Mouse (Mus musculus) sigmoid colon, adult 10 weeks (tissue): ENCODE results near the gene Epo. TPM values are rescaled to one million over a fixed set of nuclear protein-coding genes. Genes with fewer than 3 reads are reported as not detected.

Source experiments
- polyA plus RNA-seq: library from polyadenylated mRNA; stranded (reverse); fragments of 350-450 nt; fragmentation: Illumina TruSeq; extraction: RNeasy Lipid Tissue Mini Kit (QIAGEN cat#74804); gene quantifications from one replicate; pipeline ENCODE4 v1.2.3, GENCODE M21; 2014; ENCODE audit warnings: low read depth, low replicate concordance

Epo gene
- not detected for polyA plus RNA-seq

DNA sequence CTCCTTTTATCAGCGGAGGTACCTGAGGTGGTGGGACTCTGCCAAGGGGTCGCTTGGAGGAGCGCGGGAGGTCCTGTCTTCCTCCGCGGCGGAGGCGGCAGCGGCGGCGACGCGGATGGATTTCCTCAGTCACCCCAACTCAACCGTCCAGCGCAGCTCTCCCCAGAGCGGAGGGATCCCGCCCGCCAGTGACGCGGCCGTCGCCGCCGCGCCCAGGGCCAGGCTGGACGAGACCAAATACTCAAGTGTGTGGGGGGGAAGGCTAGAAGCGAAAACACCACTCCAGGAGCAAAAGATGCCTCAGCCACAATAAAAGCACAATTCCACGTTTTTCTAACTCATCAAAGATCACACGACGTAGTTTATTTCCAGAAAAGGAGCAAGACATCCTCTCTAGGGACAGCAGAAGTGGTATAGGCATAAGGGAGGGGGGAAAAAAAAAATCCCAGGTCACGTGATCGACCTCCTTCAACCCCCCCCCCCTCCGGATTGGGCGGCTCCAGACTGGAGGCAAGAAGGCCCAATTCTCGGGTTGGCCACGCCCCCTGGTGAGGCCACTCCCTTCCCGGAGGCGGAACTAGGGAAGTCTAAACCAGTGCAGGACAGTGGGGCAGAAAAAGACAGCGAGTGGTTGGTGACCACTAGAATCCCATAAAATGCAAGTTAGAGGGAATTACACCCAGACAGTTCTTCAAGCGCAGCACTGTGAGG, at the start of gene Epo, which contains the start of gene Gnb2:
TSS of gene Epo (minus strand) at position 126 of the 711 bp plus-strand sequence.
TSS of gene Gnb2 (minus strand) at position 394 of the 711 bp plus-strand sequence.

DNA sequence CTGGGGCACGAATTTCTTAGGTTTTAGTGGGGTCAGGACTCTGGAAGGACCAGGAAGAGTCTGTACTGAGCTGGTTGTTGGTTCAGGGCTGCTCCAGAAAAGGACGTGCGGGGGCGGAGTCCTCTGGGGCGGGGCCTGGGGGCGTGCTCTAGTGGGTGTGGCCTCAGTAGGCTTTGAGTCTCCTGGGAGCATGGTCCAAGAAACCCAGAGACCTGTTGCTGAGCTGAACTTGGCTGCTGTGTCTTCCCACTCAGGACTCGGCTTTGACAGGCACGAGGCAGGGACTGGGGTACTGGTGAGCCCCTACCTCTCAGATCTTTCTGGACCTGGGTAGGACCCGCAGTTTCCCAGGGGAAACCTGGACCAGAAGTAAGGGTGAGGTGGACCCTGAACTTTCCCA, 36.6 kb upstream of the Epo start, which contains the start of gene Tfr2:
TSS of gene Tfr2 (plus strand) at position 176 of the 400 bp plus-strand sequence.

DNA sequence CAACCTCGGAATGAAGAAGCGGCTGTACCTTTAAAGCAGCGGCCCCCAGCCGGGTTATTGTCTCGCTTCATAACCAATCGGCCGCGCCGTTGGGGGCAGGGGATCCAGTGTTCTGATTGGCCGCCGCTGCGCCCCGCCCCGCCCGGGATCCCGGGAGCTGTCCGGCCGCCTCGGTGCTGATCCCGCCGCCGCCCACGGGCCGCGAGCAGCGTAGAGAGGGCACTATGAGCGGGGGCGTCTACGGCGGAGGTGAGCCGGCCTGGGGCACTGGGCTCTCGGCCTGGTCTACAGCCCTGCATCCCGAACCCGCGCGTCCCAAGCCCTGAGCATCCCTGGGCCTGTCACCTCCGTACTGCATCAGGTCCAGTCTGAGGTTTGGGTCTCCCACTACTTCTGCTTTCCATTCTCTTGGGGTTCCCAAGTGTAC, 20.4 kb upstream of the Epo start, which contains the start of gene Actl6b:
TSS of gene Actl6b (plus strand) at position 107 of the 427 bp plus-strand sequence.

DNA sequence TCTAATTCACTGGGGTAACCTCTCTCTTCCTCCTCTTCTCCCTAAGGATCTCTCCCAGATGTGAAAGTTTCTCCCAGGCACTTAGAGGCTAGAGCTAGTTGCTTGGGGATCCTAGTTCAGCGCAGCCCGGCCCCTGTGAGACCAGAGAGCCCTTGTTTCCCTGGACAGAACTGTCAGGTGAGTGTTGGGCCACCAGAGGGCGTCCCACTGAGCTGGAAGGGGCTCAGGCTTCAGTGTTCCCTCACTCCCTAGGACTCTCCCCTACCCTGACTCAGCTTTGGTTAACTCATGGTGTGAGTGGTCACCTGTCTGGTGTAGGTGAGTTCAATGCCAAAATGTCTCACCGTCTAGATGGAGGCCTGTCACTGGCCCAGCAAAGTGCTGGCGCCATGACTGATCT, 14.6 kb downstream of the Epo start, which contains the start of gene Gigyf1:
TSS of gene Gigyf1 (plus strand) at position 113 of the 400 bp plus-strand sequence.

DNA sequence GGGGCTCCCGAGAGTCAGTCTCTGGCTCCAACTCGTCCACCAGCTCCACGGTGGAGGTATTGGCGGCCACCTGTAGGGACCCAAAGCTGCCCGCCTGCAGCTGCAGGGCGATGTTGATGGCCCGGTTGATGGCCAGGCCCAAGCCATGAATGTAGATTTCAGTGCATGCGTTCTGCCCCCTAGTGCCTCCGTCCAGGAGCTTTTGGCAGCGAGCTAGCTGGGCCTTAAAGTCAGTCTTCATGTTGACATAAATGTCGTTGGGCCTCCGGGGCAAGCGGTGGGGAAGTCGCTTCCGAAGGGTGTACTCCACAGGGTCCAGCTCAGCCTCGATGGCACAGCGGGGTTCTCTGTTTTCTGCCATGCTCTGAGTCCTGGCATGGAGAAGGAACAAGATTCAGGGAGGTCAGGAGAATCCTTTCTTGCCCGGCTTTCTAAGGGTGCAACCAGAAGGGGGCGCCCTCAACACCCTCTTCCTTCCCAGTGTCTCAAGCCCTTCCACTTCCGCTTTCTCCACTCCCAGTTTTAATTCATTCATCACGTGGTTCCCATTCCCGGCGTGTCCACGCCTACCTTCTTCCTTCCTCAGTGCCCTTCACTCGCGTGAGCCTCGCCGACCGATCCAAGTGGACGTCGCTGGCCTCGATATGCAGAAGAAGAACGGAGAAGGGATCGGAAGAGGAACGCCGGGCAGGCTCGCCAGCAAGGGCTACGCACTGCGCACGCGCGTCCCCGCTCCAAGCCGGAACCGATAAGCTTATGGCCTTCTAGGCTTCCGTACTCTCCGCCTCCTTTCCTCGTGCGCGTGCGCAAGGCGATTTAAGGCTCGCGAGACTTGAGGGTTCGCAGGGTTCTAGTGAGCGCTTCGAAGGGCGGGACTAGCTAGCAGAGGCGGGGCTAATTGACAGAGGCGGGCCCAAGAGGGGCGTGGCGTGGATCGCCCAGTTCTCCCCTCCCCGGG, 31.1 kb downstream of the Epo start, which contains the start of gene Pop7:
TSS of gene Pop7 (minus strand) at position 810 of the 958 bp plus-strand sequence.

DNA sequence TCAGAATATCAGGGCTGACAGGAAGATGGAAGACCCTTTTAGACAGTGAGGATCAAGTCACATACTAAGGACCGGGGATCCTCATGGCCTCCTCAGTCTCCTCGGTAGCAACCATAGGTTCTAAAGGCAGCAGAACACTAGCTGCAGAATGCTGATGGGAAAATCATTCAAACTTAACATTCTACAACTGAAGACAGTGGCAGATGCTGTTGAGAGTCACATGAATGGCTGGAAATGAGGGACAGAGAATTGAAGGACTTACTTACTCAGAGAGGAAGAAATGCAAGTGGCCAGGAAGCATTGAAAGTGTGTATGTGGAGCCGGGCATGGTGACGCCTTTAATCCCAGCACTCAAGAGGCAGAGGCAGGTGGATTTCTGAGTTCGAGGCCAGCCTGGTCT, 56.1 kb downstream of the Epo start, which contains the start of gene Zan:
TSS of gene Zan (minus strand) at position 101 of the 400 bp plus-strand sequence.

Other genes starting within 250 kb of the Epo start
- 1.5 TPM for gene Ache, start 245.7 kb downstream of the Epo start, polyA plus RNA-seq
- 5.0 TPM for gene Ufsp1, start 238.6 kb downstream of the Epo start, polyA plus RNA-seq
- gene Srrt, start 225.6 kb downstream of the Epo start, polyA plus RNA-seq: 30.8 TPM
- gene Trip6, start 218.8 kb downstream of the Epo start, polyA plus RNA-seq: not detected
- gene Slc12a9, start 199.6 kb downstream of the Epo start, polyA plus RNA-seq: 2.0 TPM
- 8.0 TPM for gene Ephb4, start 183.1 kb downstream of the Epo start, polyA plus RNA-seq
- gene Zan, start 56.2 kb downstream of the Epo start, polyA plus RNA-seq: 10.9 TPM
- gene Pop7, start 30.7 kb downstream of the Epo start, polyA plus RNA-seq: not detected
- gene Gigyf1, start 14.7 kb downstream of the Epo start, polyA plus RNA-seq: 2.5 TPM
- 2.5 TPM for gene Gnb2, start 268 bp upstream of the Epo start, polyA plus RNA-seq
- gene Actl6b, start 20.3 kb upstream of the Epo start, polyA plus RNA-seq: not detected
- not detected for gene Tfr2, start 36.6 kb upstream of the Epo start, polyA plus RNA-seq
- not detected for gene Mospd3, start 67.8 kb upstream of the Epo start, polyA plus RNA-seq
- gene Pcolce, start 80.5 kb upstream of the Epo start, polyA plus RNA-seq: 5.8 TPM
- gene Fbxo24, start 95.8 kb upstream of the Epo start, polyA plus RNA-seq: not detected
- gene Lrch4, start 95.9 kb upstream of the Epo start, polyA plus RNA-seq: 0.85 TPM
- not detected for gene Gm20605, start 95.9 kb upstream of the Epo start, polyA plus RNA-seq
- gene Sap25, start 108.1 kb upstream of the Epo start, polyA plus RNA-seq: 1.6 TPM
- gene Irs3, start 112.5 kb upstream of the Epo start, polyA plus RNA-seq: not detected
- 11.5 TPM for gene Agfg2, start 151.5 kb upstream of the Epo start, polyA plus RNA-seq
- gene Nyap1, start 208.4 kb upstream of the Epo start, polyA plus RNA-seq: 0.47 TPM
- gene Tsc22d4, start 212.5 kb upstream of the Epo start, polyA plus RNA-seq: 6.2 TPM
- gene Ppp1r35, start 245.6 kb upstream of the Epo start, polyA plus RNA-seq: 4.4 TPM